Mouse (Mus musculus): ENCODE results near the gene Kif3c.
A peak's percentile ranks its signal among the peaks of the same experiment; 100 is the strongest.

Kif3c gene

GRCm38 (mm10) chr12:3425375-3426341 lies 60.7 kb downstream of the Kif3c start:
- DNase-seq: peak; percentile 26 to 30

DNA sequence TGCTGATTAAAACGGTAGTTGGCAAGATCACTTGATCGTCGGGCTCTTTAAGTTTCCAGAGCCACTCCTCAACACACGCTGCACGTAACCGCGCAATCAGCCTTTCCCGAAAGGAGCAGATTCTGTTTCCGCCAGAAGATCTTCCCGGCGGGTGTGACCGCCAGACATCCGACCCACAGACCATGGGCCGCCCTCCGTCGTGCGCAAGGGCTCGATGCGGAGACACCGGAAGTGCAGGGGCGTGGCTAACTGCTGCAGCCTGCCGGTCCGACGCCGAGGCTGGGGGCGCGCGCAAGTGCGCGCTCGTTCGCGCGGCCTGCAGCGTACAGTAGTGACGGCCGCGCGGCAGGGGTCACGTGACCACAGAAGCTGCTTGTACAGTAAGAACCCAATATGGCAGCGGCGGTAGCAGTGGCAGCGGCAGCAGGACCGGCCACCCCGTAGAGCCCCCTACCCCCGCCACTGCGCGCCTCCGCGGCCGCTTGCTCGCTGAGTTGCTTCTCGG lies 61.6 kb downstream of the Kif3c start, which contains the start of gene Asxl2:
TSS of gene Asxl2 (plus strand) at position 328 of the 505 bp plus-strand sequence.
- DNase-seq: peak; percentile 99

- peak; percentile 68 to 71 for DNase-seq
Measured at GRCm38 (mm10) chr12:3427067-3427889, 62.3 kb downstream of the Kif3c start.

DNA sequence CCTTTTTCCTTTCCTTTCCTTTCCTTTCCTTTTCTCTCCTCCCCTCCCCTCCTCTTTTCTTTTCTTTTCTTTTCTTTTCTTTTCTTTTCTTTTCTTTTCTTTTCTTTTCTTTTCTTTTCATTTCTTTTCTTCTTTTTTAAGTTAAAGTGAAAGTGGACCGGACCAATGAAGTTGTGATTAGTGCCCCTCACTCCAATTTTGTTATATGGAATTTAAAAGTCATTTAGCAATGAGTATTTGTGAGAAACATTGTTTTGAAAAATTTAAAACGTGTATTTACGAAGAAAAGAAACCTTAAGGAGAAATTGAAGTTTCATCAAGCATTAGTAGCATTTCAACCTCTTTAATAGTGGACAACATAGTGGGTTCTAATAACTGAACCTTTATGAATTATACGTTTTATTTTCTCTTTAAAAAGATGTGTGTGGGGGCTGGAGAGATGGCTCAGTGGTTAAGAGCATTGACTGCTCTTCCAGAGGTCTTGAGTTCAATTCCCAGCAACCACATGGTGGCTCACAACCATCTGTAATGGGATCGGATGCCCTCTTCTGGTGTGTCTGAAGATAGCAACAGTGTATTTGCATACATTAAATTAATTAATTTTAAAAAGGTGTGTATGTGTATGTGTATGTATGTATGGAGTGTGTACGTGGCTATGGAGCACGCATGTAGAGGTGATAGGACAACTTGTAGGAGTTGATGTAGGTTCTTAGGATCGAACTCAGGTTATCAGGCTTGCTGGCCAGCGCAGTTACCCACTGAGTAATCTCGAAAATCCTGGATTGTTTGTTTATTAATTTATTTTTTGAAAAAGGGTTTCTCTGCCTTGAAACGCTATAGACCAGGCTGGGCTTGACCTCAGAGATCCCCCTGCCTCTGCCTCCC lies 63.2 kb downstream of the Kif3c start:
- DNase-seq: no peak

- DNase-seq: peak in 1 of 2 experiments; percentile 38
Measured at GRCm38 (mm10) chr12:3429681-3430442, 64.9 kb downstream of the Kif3c start.

- DNase-seq: peak in 1 of 2 experiments; percentile 23
Measured at GRCm38 (mm10) chr12:3430443-3430753, 65.5 kb downstream of the Kif3c start.

GRCm38 (mm10) chr12:3430985-3431384 lies 66.1 kb downstream of the Kif3c start:
- DNase-seq: no peak

GRCm38 (mm10) chr12:3433736-3434135 lies 68.8 kb downstream of the Kif3c start:
- DNase-seq: no peak

DNA sequence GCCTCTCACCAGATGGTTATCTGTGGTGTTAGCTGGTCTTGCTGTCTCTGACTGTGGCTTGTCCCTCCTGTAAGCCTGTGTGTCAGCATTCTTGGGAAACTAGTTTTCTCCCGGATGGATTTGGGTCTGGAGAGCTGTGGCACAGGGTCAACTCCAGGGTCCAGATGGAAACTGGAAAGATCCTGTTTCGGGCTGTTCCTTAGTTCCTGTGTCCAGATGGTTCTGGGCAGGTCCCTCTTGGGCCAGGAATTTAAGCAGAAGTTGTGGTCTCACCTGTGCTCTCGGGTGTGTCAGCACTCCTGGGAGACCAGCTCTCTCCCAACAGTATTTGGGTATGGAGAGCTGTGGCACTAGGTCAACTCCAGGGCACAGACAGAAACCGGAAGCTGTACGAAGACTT lies 71.5 kb downstream of the Kif3c start:
- no peak for DNase-seq

DNA sequence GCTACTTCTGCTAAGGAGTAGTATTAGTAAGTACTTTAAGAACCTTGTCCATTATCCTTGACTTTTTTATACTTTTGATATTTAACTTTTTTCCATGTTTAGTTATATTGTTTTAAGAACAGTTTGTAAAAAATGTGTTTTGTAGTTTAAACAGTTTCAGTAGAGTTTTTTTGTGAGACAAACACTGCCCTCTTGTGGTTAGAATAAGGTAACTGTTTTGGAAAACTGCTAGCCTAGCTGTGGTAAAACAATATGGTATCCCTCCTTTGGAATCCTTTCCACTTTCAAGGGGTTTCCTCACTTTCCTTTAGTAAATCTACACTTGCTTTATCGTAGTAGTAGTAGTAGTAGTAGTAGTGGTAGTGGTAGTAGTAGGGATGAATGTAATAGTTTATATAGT lies 72.9 kb downstream of the Kif3c start:
- no peak for DNase-seq

- no peak for DNase-seq
Measured at GRCm38 (mm10) chr12:3440916-3441315, 76.0 kb downstream of the Kif3c start.

DNA sequence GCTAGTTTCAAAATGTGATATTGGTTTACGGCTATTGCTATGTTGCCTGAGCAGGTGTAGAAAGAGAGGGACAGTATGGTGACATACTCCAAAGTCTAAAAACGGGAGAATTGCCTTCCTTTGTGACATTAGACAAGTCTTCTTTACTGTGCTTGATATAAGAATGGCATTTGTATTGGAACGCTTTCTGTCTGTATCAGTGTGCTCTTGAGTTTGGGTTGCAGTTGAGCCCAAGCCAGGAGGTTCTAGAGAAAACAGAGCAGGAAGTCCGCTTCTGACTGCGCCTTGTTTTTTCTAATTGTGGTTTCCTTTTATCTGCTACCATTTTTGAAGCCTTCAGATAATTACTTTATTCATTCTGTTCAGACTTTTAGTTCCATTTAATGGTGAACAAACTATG lies 76.4 kb downstream of the Kif3c start:
- no peak for DNase-seq

DNA sequence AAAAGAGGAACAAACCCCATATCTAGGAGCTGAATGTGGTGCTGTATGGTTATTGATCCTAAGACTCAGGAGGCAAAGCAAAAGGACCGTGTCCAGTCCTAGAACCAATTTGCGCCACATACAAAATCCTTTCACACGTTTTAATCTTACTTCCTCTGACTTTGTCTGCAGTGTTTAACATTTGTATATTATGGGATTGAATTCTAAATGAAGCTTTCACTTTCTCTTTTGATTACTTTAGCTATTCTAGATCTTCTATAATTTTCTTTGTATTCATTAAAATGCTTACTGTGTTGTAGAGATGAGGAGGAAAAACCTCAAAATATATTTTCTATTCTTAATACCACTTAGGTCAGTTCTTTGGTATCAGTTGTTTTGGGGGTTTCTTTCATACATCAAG lies 88.6 kb downstream of the Kif3c start:
- DNase-seq: no peak

Measured in kidney, adult 8-10 months (tissue).